Mouse (Mus musculus) stomach, postnatal 0 days (tissue): ENCODE measurements at regions not wholly inside any gene's neighbourhood (a gene's known extent, or its start where the extent isn't known, plus 50 kb on each side); places are given as distances from the start of the nearest gene placed in this dataset.

Source experiments
- ATAC-seq: fragments of 200-750 bp; cut with Nextera tagmentation; 2 replicates; pipeline ENCODE4 v1.8.0; 2017; ENCODE audit not compliant: low FRiP score, low TSS enrichment
- DNase-seq: peaks from one replicate; pipeline ENCODE4 v3.0.0-alpha.2; 2016; ENCODE audit warnings: low spot score
- H3K27ac ChIP-seq: fragments of 300-500 bp; sonication (generic); replicated peaks from 2 replicates; pipeline ENCODE4 v1.5.1; 2014; ENCODE audit warnings: mild to moderate bottlenecking, control low read depth
- H3K27me3 ChIP-seq: fragments of 300-500 bp; sonication (generic); 2 replicates; pipeline ENCODE4 v1.6.1; 2014; ENCODE audit warnings: low read length; ENCODE audit not compliant: control insufficient read depth, insufficient read depth
- H3K36me3 ChIP-seq: fragments of 300-500 bp; sonication (generic); 2 replicates; pipeline ENCODE4 v1.6.1; 2014; ENCODE audit warnings: low read length, mixed read lengths; ENCODE audit not compliant: control insufficient read depth, insufficient read depth
- H3K4me1 ChIP-seq: fragments of 300-500 bp; sonication (generic); replicated peaks from 2 replicates; pipeline ENCODE4 v1.6.1; 2014; ENCODE audit warnings: antibody characterized with exemption; ENCODE audit not compliant: control insufficient read depth, insufficient read depth
- H3K4me2 ChIP-seq: fragments of 300-500 bp; sonication (generic); replicated peaks from 2 replicates; pipeline ENCODE4 v1.6.1; 2014; ENCODE audit warnings: low read depth, mild to moderate bottlenecking, control low read depth, moderate library complexity
- H3K4me3 ChIP-seq: fragments of 300-500 bp; sonication (generic); 2 replicates; pipeline ENCODE4 v1.5.1; 2014; ENCODE audit warnings: low read depth, low read length, control low read depth
- H3K9ac ChIP-seq: fragments of 300-500 bp; sonication (generic); 2 replicates; pipeline ENCODE4 v1.6.1; 2014; ENCODE audit warnings: mild to moderate bottlenecking, low read length, control low read depth, mixed read lengths
- H3K9me3 ChIP-seq: fragments of 300-500 bp; sonication (generic); 2 replicates; pipeline ENCODE4 v1.6.1; 2016; ENCODE audit warnings: low read length; ENCODE audit not compliant: control insufficient read depth
- CTCF ChIP-seq: IDR thresholded peaks from 2 replicates; pipeline ENCODE4 v1.5.1; 2016; ENCODE audit warnings: antibody characterized with exemption, low read depth, mild to moderate bottlenecking, moderate library complexity
- EP300 ChIP-seq: optimal IDR thresholded peaks from 2 replicates; pipeline ENCODE3; 2016; ENCODE audit warnings: antibody characterized with exemption
- WGBS: fragments of 180-500 bp; shearing (Covaris S2); extraction: QIAGEN DNeasy Blood & Tissue Kit; methylation state at CpG from one replicate; pipeline ENCODE4 v1.1.7; 2014; 5-methylcytosine and 5-hydroxymethylcytosine counted together

DNA sequence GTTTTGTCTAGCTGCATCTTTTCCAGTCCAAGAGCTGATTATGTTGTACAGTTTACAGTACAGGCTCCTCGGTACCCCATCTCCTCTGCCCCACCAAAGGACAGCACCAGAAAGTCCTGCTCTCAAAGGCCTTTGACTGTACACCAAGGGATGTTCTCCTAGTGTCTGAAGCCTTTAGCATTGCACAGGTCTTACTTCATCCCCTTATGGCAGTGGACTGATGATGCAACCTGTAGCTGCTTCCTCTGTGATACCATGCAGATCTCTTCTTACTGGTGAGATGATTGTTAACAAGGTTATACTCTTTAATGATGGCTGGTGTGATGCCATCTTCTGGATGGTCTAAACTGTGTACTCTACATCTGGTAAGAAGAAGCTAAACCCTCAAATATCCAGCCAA, 260.5 kb upstream of the Trib2 start:
- DNase-seq (no peak), ATAC-seq (no peak)
- WGBS = 73% methylated on average over 1 of the region's 1 CpGs
- Histone ChIP-seq H3K9ac (no peak overlapping the region), H3K27ac (no peak overlapping the region), H3K9me3 (no peaks in the 10 kb centered on the region), H3K4me2 (no peak overlapping the region), H3K4me3 (no peak overlapping the region), H3K4me1 (no peaks in the 10 kb centered on the region), H3K36me3 (no peaks in the 10 kb centered on the region), H3K27me3 (no peaks in the 10 kb centered on the region)
- TF ChIP-seq CTCF (no peak), EP300 (no peak)

- Histone ChIP-seq H3K4me2 (no peak overlapping the region), H3K9ac (no peak overlapping the region), H3K36me3 (no peaks in the 10 kb centered on the region), H3K9me3 (no peaks in the 10 kb centered on the region), H3K4me1 (no peaks in the 10 kb centered on the region), H3K27ac (no peak overlapping the region), H3K4me3 (no peak overlapping the region), H3K27me3 (no peaks in the 10 kb centered on the region)
- ATAC-seq (no peak), DNase-seq (no peak)
- 68% methylated on average over 2 of the region's 2 CpGs for WGBS
- no peak for TF ChIP-seq EP300
- no peak for TF ChIP-seq CTCF
These were observed 259.2 kb upstream of the Trib2 start for GRCm38 (mm10) chr12:16075962-16076361.

- ATAC-seq (no peak), DNase-seq (no peak)
- no peaks in the 10 kb centered on the region for H3K27me3 ChIP-seq
- H3K9me3 ChIP-seq = no peaks in the 10 kb centered on the region
- H3K36me3 ChIP-seq = no peaks in the 10 kb centered on the region
- 89% methylated on average over 13 of the region's 13 CpGs for WGBS
- H3K4me2 ChIP-seq = no peak overlapping the region
- H3K4me1 ChIP-seq = no peaks in the 10 kb centered on the region
- no peak overlapping the region for H3K4me3 ChIP-seq
- H3K9ac ChIP-seq = no peak overlapping the region
- TF ChIP-seq CTCF (no peak), EP300 (no peak)
- no peak overlapping the region for H3K27ac ChIP-seq
These were observed 252.2 kb upstream of the Trib2 start for GRCm38 (mm10) chr12:16068940-16069339.

GRCm38 (mm10) chr12:16062689-16063088, 246.0 kb upstream of the Trib2 start:
- Histone ChIP-seq H3K9ac (no peak overlapping the region), H3K4me3 (no peak overlapping the region), H3K9me3 (no peaks in the 10 kb centered on the region), H3K4me1 (no peaks in the 10 kb centered on the region), H3K27me3 (no peaks in the 10 kb centered on the region), H3K4me2 (no peak overlapping the region), H3K27ac (no peak overlapping the region), H3K36me3 (no peaks in the 10 kb centered on the region)
- DNase-seq (no peak), ATAC-seq (no peak)
- no peak for TF ChIP-seq CTCF
- TF ChIP-seq EP300 = no peak
- 85% methylated on average over 7 of the region's 7 CpGs for WGBS

- 47% methylated on average over 5 of the region's 5 CpGs for WGBS
- Histone ChIP-seq H3K27me3 (no peaks in the 10 kb centered on the region), H3K4me2 (no peak overlapping the region), H3K36me3 (no peaks in the 10 kb centered on the region), H3K4me1 (no peaks in the 10 kb centered on the region), H3K9ac (no peak overlapping the region), H3K9me3 (no peaks in the 10 kb centered on the region), H3K4me3 (no peak overlapping the region), H3K27ac (no peak overlapping the region)
- no peak for DNase-seq
- ATAC-seq = no peak
- TF ChIP-seq EP300 = no peak
- TF ChIP-seq CTCF = no peak
These were observed 243.7 kb upstream of the Trib2 start for GRCm38 (mm10) chr12:16060461-16060860.

- H3K27ac ChIP-seq = no peak overlapping the region
- no peaks in the 10 kb centered on the region for H3K27me3 ChIP-seq
- H3K9me3 ChIP-seq = no peaks in the 10 kb centered on the region
- 84% methylated on average over 3 of the region's 3 CpGs for WGBS
- no peak overlapping the region for H3K4me3 ChIP-seq
- no peak for DNase-seq
- TF ChIP-seq EP300 = no peak
- TF ChIP-seq CTCF = no peak
- H3K9ac ChIP-seq = no peak overlapping the region
- H3K4me1 ChIP-seq = no peaks in the 10 kb centered on the region
- ATAC-seq = no peak
- no peaks in the 10 kb centered on the region for H3K36me3 ChIP-seq
- H3K4me2 ChIP-seq = no peak overlapping the region
These were observed 241.5 kb upstream of the Trib2 start for GRCm38 (mm10) chr12:16058255-16058654.

GRCm38 (mm10) chr12:16056831-16057230, 240.1 kb upstream of the Trib2 start:
- Histone ChIP-seq H3K9ac (no peak overlapping the region), H3K4me3 (no peak overlapping the region), H3K27me3 (no peaks in the 10 kb centered on the region), H3K27ac (no peak overlapping the region), H3K36me3 (no peaks in the 10 kb centered on the region), H3K4me1 (no peaks in the 10 kb centered on the region), H3K9me3 (no peaks in the 10 kb centered on the region), H3K4me2 (no peak overlapping the region)
- TF ChIP-seq EP300 (no peak), CTCF (no peak)
- DNase-seq (no peak), ATAC-seq (no peak)
- 60% methylated on average over 2 of the region's 2 CpGs for WGBS
